Mouse (Mus musculus) bone marrow, adult 2 months (tissue): ENCODE data around the gene Cenpv.

ENCODE experiments used
- CTCF ChIP-seq: fragments of 200-500 bp; IDR thresholded peaks from 2 replicates; pipeline ENCODE4 v1.5.1; 2011; ENCODE audit warnings: low read length, control low read depth; ENCODE audit not compliant: control insufficient read depth, insufficient read depth
- POLR2A ChIP-seq: fragments of 200-500 bp; IDR thresholded peaks from 2 replicates; pipeline ENCODE4 v1.6.1; 2011; ENCODE audit warnings: low read depth, mild to moderate bottlenecking, control low read depth, low read length, borderline replicate concordance; ENCODE audit not compliant: control insufficient read depth

DNA sequence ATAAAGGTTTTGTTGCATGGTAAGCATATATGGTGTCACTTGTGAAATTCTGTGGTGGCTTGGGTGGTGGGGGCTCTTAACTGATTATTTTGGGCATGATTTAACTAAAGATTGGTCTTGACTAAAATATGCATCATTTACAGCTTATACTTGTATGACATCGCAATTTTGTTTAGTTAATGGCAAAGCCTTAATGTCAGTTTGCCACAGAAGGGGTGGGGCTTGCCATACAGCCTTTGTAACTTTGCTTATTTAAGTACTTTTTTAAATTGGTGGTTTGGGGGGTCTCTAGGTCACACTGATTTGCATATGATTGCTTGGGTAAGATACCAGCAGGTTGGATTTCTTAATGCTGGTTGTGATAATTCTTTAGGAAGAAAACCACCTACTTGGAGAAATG, 14.1 kb upstream of the Cenpv start:
- TF ChIP-seq CTCF (no peak), POLR2A (no peak)
